Mouse (Mus musculus): ENCODE measurements at regions not wholly inside any gene's neighbourhood (a gene's known extent, or its start where the extent isn't known, plus 50 kb on each side); places are given as distances from the start of the nearest gene placed in this dataset.

GRCm38 (mm10) chr9:61077181-61077580 lies 282.8 kb downstream of the Uaca start:
- no peak overlapping the region for H3K27ac ChIP-seq
- H3K79me2 ChIP-seq (ENCODE audit: inconsistent target), result no peaks in the 10 kb centered on the region
- 100% methylated on average over 2 of the region's 2 CpGs for WGBS (ENCODE audit: missing documents)
- no peaks in the 10 kb centered on the region for H3K36me3 ChIP-seq (ENCODE audit: inconsistent target)
- no peak overlapping the region for H3K4me3 ChIP-seq (ENCODE audit: inconsistent target)

- no peaks in the 10 kb centered on the region for H3K79me2 ChIP-seq (ENCODE audit: inconsistent target)
- no peak overlapping the region for H3K4me3 ChIP-seq (ENCODE audit: inconsistent target)
- no peak overlapping the region for H3K27ac ChIP-seq
- WGBS (ENCODE audit: missing documents), result 77% methylated on average over 4 of the region's 4 CpGs
- H3K36me3 ChIP-seq (ENCODE audit: inconsistent target), result no peaks in the 10 kb centered on the region
Measured at GRCm38 (mm10) chr9:61077807-61078206, 283.5 kb downstream of the Uaca start.

- Histone ChIP-seq H3K27ac (no peak overlapping the region), H3K79me2 (ENCODE audit: inconsistent target) (no peaks in the 10 kb centered on the region), H3K4me3 (ENCODE audit: inconsistent target) (no peak overlapping the region), H3K36me3 (ENCODE audit: inconsistent target) (no peaks in the 10 kb centered on the region)
- WGBS (ENCODE audit: missing documents), result 93% methylated on average over 14 of the region's 16 CpGs
Measured at GRCm38 (mm10) chr9:61081474-61082021, 287.2 kb downstream of the Uaca start.

- no peaks in the 10 kb centered on the region for H3K36me3 ChIP-seq (ENCODE audit: inconsistent target)
- 90% methylated on average over 13 of the region's 13 CpGs for WGBS (ENCODE audit: missing documents)
- no peaks in the 10 kb centered on the region for H3K79me2 ChIP-seq (ENCODE audit: inconsistent target)
- no peak overlapping the region for H3K4me3 ChIP-seq (ENCODE audit: inconsistent target)
- no peak overlapping the region for H3K27ac ChIP-seq
Measured at GRCm38 (mm10) chr9:61084655-61085230, 287.4 kb upstream of the Tle3 start.

GRCm38 (mm10) chr9:61087035-61087434 lies 285.1 kb upstream of the Tle3 start:
- H3K79me2 ChIP-seq (ENCODE audit: inconsistent target), result no peaks in the 10 kb centered on the region
- no peak overlapping the region for H3K4me3 ChIP-seq (ENCODE audit: inconsistent target)
- no peak overlapping the region for H3K27ac ChIP-seq
- 94% methylated on average over 3 of the region's 3 CpGs for WGBS (ENCODE audit: missing documents)
- H3K36me3 ChIP-seq (ENCODE audit: inconsistent target), result no peaks in the 10 kb centered on the region

GRCm38 (mm10) chr9:61089066-61089686 lies 283.0 kb upstream of the Tle3 start:
- WGBS (ENCODE audit: missing documents), result 55% methylated on average over 2 of the region's 2 CpGs
- Histone ChIP-seq H3K4me3 (ENCODE audit: inconsistent target) (no peak overlapping the region), H3K36me3 (ENCODE audit: inconsistent target) (no peaks in the 10 kb centered on the region), H3K27ac (no peak overlapping the region), H3K79me2 (ENCODE audit: inconsistent target) (no peaks in the 10 kb centered on the region)

- no peaks in the 10 kb centered on the region for H3K36me3 ChIP-seq (ENCODE audit: inconsistent target)
- no peak overlapping the region for H3K27ac ChIP-seq
- H3K4me3 ChIP-seq (ENCODE audit: inconsistent target), result no peak overlapping the region
- 64% methylated on average over 2 of the region's 2 CpGs for WGBS (ENCODE audit: missing documents)
- no peaks in the 10 kb centered on the region for H3K79me2 ChIP-seq (ENCODE audit: inconsistent target)
Measured at GRCm38 (mm10) chr9:61091036-61091435, 281.1 kb upstream of the Tle3 start.

GRCm38 (mm10) chr9:61092834-61093479 lies 279.2 kb upstream of the Tle3 start:
- Histone ChIP-seq H3K27ac (no peak overlapping the region), H3K4me3 (ENCODE audit: inconsistent target) (no peak overlapping the region), H3K79me2 (ENCODE audit: inconsistent target) (no peaks in the 10 kb centered on the region), H3K36me3 (ENCODE audit: inconsistent target) (no peaks in the 10 kb centered on the region)
- 95% methylated on average over 13 of the region's 13 CpGs for WGBS (ENCODE audit: missing documents)

GRCm38 (mm10) chr9:61095069-61095775 lies 276.9 kb upstream of the Tle3 start:
- no peaks in the 10 kb centered on the region for H3K36me3 ChIP-seq (ENCODE audit: inconsistent target)
- H3K27ac ChIP-seq, result no peak overlapping the region
- no peaks in the 10 kb centered on the region for H3K79me2 ChIP-seq (ENCODE audit: inconsistent target)
- no peak overlapping the region for H3K4me3 ChIP-seq (ENCODE audit: inconsistent target)
- WGBS (ENCODE audit: missing documents), result 73% methylated on average over 2 of the region's 2 CpGs

- Histone ChIP-seq H3K27ac (no peak overlapping the region), H3K4me3 (ENCODE audit: inconsistent target) (no peak overlapping the region), H3K36me3 (ENCODE audit: inconsistent target) (no peaks in the 10 kb centered on the region), H3K79me2 (ENCODE audit: inconsistent target) (no peaks in the 10 kb centered on the region)
- 97% methylated on average over 7 of the region's 7 CpGs for WGBS (ENCODE audit: missing documents)
Measured at GRCm38 (mm10) chr9:61101741-61102450, 270.3 kb upstream of the Tle3 start.

GRCm38 (mm10) chr9:61102451-61103358 lies 269.5 kb upstream of the Tle3 start:
- no peak overlapping the region for H3K4me3 ChIP-seq (ENCODE audit: inconsistent target)
- no peaks in the 10 kb centered on the region for H3K36me3 ChIP-seq (ENCODE audit: inconsistent target)
- 95% methylated on average over 24 of the region's 24 CpGs for WGBS (ENCODE audit: missing documents)
- H3K79me2 ChIP-seq (ENCODE audit: inconsistent target), result no peaks in the 10 kb centered on the region
- H3K27ac ChIP-seq, result no peak overlapping the region

GRCm38 (mm10) chr9:61105550-61106280 lies 266.5 kb upstream of the Tle3 start:
- no peak overlapping the region for H3K27ac ChIP-seq
- H3K79me2 ChIP-seq (ENCODE audit: inconsistent target), result no peaks in the 10 kb centered on the region
- H3K4me3 ChIP-seq (ENCODE audit: inconsistent target), result no peak overlapping the region
- H3K36me3 ChIP-seq (ENCODE audit: inconsistent target), result no peaks in the 10 kb centered on the region
- 70% methylated on average over 15 of the region's 15 CpGs for WGBS (ENCODE audit: missing documents)
